Mouse (Mus musculus) CH12.LX (cell line): Measurements from ENCODE around the gene Cnnm3. TPM values are rescaled to one million over a fixed set of nuclear protein-coding genes. Genes with fewer than 3 reads are reported as not detected.

ENCODE experiments used
- DNase-seq: peaks from one replicate; pipeline ENCODE4 v3.0.0-alpha.2; 2013; ENCODE audit errors: extremely low read depth
- H3K27ac ChIP-seq: 2 replicates; pipeline ENCODE4 v1.5.1; 2012; ENCODE audit warnings: low read depth, mild to moderate bottlenecking, control low read depth, moderate library complexity; ENCODE audit not compliant: insufficient read depth
- H3K27me3 ChIP-seq: replicated peaks from 2 replicates; pipeline ENCODE3; 2012; ENCODE audit warnings: inconsistent platforms
- H3K36me3 ChIP-seq, 2 experiments: replicated peaks in 1 of 2; 2 replicates each; pipeline versions ENCODE3 to v1.6.1; 2012; ENCODE audit warnings: inconsistent platforms in 1 of 2, low read length in 1 of 2, mild to moderate bottlenecking in 1 of 2, mixed read lengths in 1 of 2, moderate library complexity in 1 of 2; ENCODE audit not compliant: control insufficient read depth in 1 of 2, insufficient read depth in 1 of 2
- H3K4me1 ChIP-seq, 2 experiments: 2 replicates each; pipeline ENCODE4 v1.6.1; 2012; ENCODE audit warnings: inconsistent platforms in 1 of 2, moderate library complexity in 1 of 2; ENCODE audit not compliant: insufficient read depth in 2 of 2, control insufficient read depth in 1 of 2
- H3K4me2 ChIP-seq: 2 replicates; pipeline ENCODE4 v1.6.1; 2012; ENCODE audit warnings: low read depth, mild to moderate bottlenecking, control low read depth; ENCODE audit not compliant: poor library complexity, insufficient read depth, severe bottlenecking
- H3K4me3 ChIP-seq, 3 experiments: fragments of 150-350 bp in 1 of 3; sonication (generic) in 1 of 3; replicated peaks in 1 of 3; 2 replicates each; pipeline versions ENCODE3 to v1.5.1; 2011 to 2012; ENCODE audit warnings: low read depth in 2 of 3, low read length in 2 of 3, mild to moderate bottlenecking in 2 of 3, moderate library complexity in 2 of 3, control low read depth in 1 of 3, improper control_type of control experiment in 1 of 3, inconsistent platforms in 1 of 3, mixed read lengths in 1 of 3; ENCODE audit not compliant: poor library complexity in 1 of 3
- H3K79me2 ChIP-seq: replicated peaks from 2 replicates; pipeline ENCODE4 v1.6.1; 2012; ENCODE audit warnings: mild to moderate bottlenecking, moderate library complexity; ENCODE audit not compliant: control insufficient read depth, poor library complexity, insufficient read depth, severe bottlenecking; ENCODE audit errors: extremely low read depth
- H3K9ac ChIP-seq: 2 replicates; pipeline ENCODE4 v1.6.1; 2012; ENCODE audit warnings: low read depth, mild to moderate bottlenecking, control low read depth, moderate library complexity; ENCODE audit not compliant: insufficient read depth
- H3K9me3 ChIP-seq: replicated peaks from 2 replicates; pipeline ENCODE3; 2012; ENCODE audit warnings: low read length, inconsistent platforms, mixed read lengths
- CTCF ChIP-seq, 2 experiments: IDR thresholded peaks in 1 of 2; conservative IDR thresholded peaks in 1 of 2; 2 replicates each; pipeline ENCODE4 v1.5.1; 2011 to 2012; ENCODE audit warnings: low read depth in 2 of 2, low read length in 2 of 2, improper control_type of control experiment in 1 of 2, inconsistent platforms in 1 of 2, mild to moderate bottlenecking in 1 of 2, moderate library complexity in 1 of 2
- EP300 ChIP-seq: IDR thresholded peaks from 2 replicates; pipeline ENCODE4 v1.6.1; 2011; ENCODE audit warnings: low read length, improper control_type of control experiment
- IRF4 ChIP-seq: IDR thresholded peaks from 2 replicates; pipeline ENCODE4 v1.6.1; 2014; ENCODE audit warnings: low read depth, mild to moderate bottlenecking, inconsistent platforms, low read length, improper control_type of control experiment
- JUN ChIP-seq: IDR thresholded peaks from 2 replicates; pipeline ENCODE4 v1.6.1; 2011; ENCODE audit warnings: low read depth, mild to moderate bottlenecking, low read length, improper control_type of control experiment, moderate library complexity; ENCODE audit not compliant: insufficient read depth
- KAT2A ChIP-seq: IDR thresholded peaks from 2 replicates; pipeline ENCODE4 v1.6.1; 2012; ENCODE audit warnings: low read length, improper control_type of control experiment, inconsistent platforms; ENCODE audit not compliant: insufficient replicate concordance
- NELFE ChIP-seq: IDR thresholded peaks from 2 replicates; pipeline ENCODE4 v1.6.1; 2011; ENCODE audit warnings: low read depth, low read length, improper control_type of control experiment
- NRF1 ChIP-seq: IDR thresholded peaks from 2 replicates; pipeline ENCODE4 v1.6.1; 2014; ENCODE audit warnings: low read depth, mild to moderate bottlenecking, inconsistent platforms, low read length, improper control_type of control experiment, moderate library complexity
- RAD21 ChIP-seq: IDR thresholded peaks from 2 replicates; pipeline ENCODE4 v1.6.1; 2011; ENCODE audit warnings: low read depth, mild to moderate bottlenecking, low read length, improper control_type of control experiment, moderate library complexity
- SIN3A ChIP-seq: IDR thresholded peaks from 2 replicates; pipeline ENCODE4 v1.6.1; 2012; ENCODE audit warnings: low read length, improper control_type of control experiment, inconsistent platforms
- SMC3 ChIP-seq: IDR thresholded peaks from 2 replicates; pipeline ENCODE4 v1.6.1; 2011; ENCODE audit warnings: low read depth, low read length, improper control_type of control experiment
- TBP ChIP-seq: conservative IDR thresholded peaks from 2 replicates; pipeline ENCODE4 v1.6.1; 2011; ENCODE audit warnings: low read depth, low read length, improper control_type of control experiment
- ZC3H11A ChIP-seq: IDR thresholded peaks from 2 replicates; pipeline ENCODE4 v1.6.1; 2012; ENCODE audit warnings: low read depth, mild to moderate bottlenecking, inconsistent platforms, low read length, improper control_type of control experiment
- ZMIZ1 ChIP-seq: IDR thresholded peaks from 2 replicates; pipeline ENCODE4 v1.6.1; 2012; ENCODE audit warnings: low read depth, mild to moderate bottlenecking, inconsistent platforms, low read length, improper control_type of control experiment
- dilution Hi-C: fragments of 300-500 bp; cut with MboI; formaldehyde crosslinking; loops from 2 replicates; pipeline ENCODE4 v1.14.3; 2020; ENCODE audit warnings: low sequenced_read_pairs; ENCODE audit not compliant: extremely low pct_unique_long_range_greater_than_20kb, extremely low pct_ligation_motif_present
- in situ Hi-C: fragments of 300-500 bp; cut with MboI; formaldehyde crosslinking; loops from 3 replicates; pipeline ENCODE4 v1.14.3; 2019; ENCODE audit warnings: low sequenced_read_pairs, low pct_ligation_motif_present, low pct_unique_long_range_greater_than_20kb, mixed read lengths
- polyA plus RNA-seq: library from polyadenylated mRNA; unstranded; fragments of >175 nt; gene quantifications from 2 replicates; pipeline ENCODE4 v1.2.1, GENCODE M21; 2012; ENCODE audit warnings: low read depth; ENCODE audit not compliant: insufficient read length
- total RNA-seq, 2 experiments: library from RNA; depleted of rRNA; stranded (reverse); fragments of 300-350 nt in 1 of 2; fragments of >200 nt in 1 of 2; gene quantifications; 2 replicates each; pipeline ENCODE4 v1.2.3; 2012 to 2014

Cnnm3 gene
- total and polyA plus RNA-seq, 3 experiments: 3.0 to 9.2 (median 8.8) TPM

- no peak overlapping the region for H3K9ac ChIP-seq
- TF ChIP-seq TBP: no peak
- TF ChIP-seq SIN3A: 0 out of 2 replicates have a peak, but pooled peaks have one; percentile 18
- no peak for TF ChIP-seq KAT2A
- TF ChIP-seq NRF1: no peak
- 0 out of 2 replicates have a peak, but pooled peaks have one; percentile 30 for TF ChIP-seq NELFE
- TF ChIP-seq RAD21: peak; percentile 74
- peak; percentile 16; the same call in 1 of the 2 replicates for TF ChIP-seq ZC3H11A
- TF ChIP-seq CTCF (conservative IDR thresholded peaks at IDR 0.05 in 1 of 2, IDR thresholded peaks at IDR 0.05 in 1 of 2; ENCODE audit: low read depth in 2 of 2, low read length in 2 of 2): peak; percentile 89 to 97
- peak; percentile 80 for TF ChIP-seq SMC3
- H3K4me3 ChIP-seq: no peak overlapping the region
- no peaks in the 10 kb centered on the region for H3K27me3 ChIP-seq
- peak; percentile 71 for DNase-seq
- H3K4me2 ChIP-seq: no peak overlapping the region
- no peak overlapping the region for H3K27ac ChIP-seq
- H3K4me1 ChIP-seq: no peaks in the 10 kb centered on the region
- dilution Hi-C loops (no loop called here), in situ Hi-C loops (no loop called here)
- no peaks in the 10 kb centered on the region for H3K9me3 ChIP-seq
- H3K36me3 ChIP-seq: peaks cover 9 to 57% of the 10 kb centered on the region in 2 experiments
- H3K79me2 ChIP-seq: no peaks in the 10 kb centered on the region
These were observed 10.4 kb upstream of the Cnnm3 start for GRCm38 (mm10) chr1:36501261-36501660.

- Histone ChIP-seq H3K79me2 (no peaks in the 10 kb centered on the region), H3K4me1 (peaks cover 12 to 26% of the 10 kb centered on the region in 2 experiments), H3K27ac (no peak overlapping the region), H3K27me3 (no peaks in the 10 kb centered on the region), H3K36me3 (peaks cover 2 to 25% of the 10 kb centered on the region in 2 experiments), H3K4me2 (no peak overlapping the region), H3K4me3 (no peak overlapping the region), H3K9me3 (no peaks in the 10 kb centered on the region), H3K9ac (no peak overlapping the region)
- in situ Hi-C loops: no loop called here
- dilution Hi-C loops: no loop called here
- TF ChIP-seq JUN: no peak
- peak; percentile 27; the same call in 1 of the 2 replicates for TF ChIP-seq IRF4
- peak; percentile 44; the same call in 1 of the 2 replicates for TF ChIP-seq EP300
- TF ChIP-seq ZMIZ1: no peak
- peak; percentile 45 for DNase-seq
These were observed 3.4 kb upstream of the Cnnm3 start for GRCm38 (mm10) chr1:36508238-36508637.
